Mouse (Mus musculus): ENCODE data around the gene Lrfn2. TPM values are rescaled to one million over a fixed set of nuclear protein-coding genes. Genes with fewer than 3 reads are reported as not detected.

The Lrfn2 gene
- polyA plus RNA-seq, 1 experiment from 2014 or later: 0.04 TPM

GRCm38 (mm10) chr17:49124166-49124565 is 192.0 kb downstream of the Lrfn2 start:
- ATAC-seq: no peak
- H3K36me3 ChIP-seq (ENCODE audit: insufficient read depth, low read length): no peaks in the 10 kb centered on the region
- TF ChIP-seq EP300 (IDR thresholded peaks at IDR 0.05) (no peak), CTCF (IDR thresholded peaks at IDR 0.05) (peak; percentile 16; the same call in 1 of the 2 replicates)
- no peak overlapping the region for H3K4me3 ChIP-seq (ENCODE audit: low read depth, low read length)
- no peak overlapping the region for H3K4me2 ChIP-seq (replicated peaks; ENCODE audit: low read depth, low read length)
- H3K4me1 ChIP-seq (ENCODE audit: insufficient read depth, low read depth, low read length): no peaks in the 10 kb centered on the region
- H3K9ac ChIP-seq (replicated peaks; ENCODE audit: low read depth): no peak overlapping the region
- 63% methylated on average over 1 of the region's 1 CpGs for WGBS
- H3K27me3 ChIP-seq (replicated peaks; ENCODE audit: insufficient read depth, low read length): no peaks in the 10 kb centered on the region
- DNase-seq (ENCODE audit: low spot score): no peak
- no peak overlapping the region for H3K27ac ChIP-seq (ENCODE audit: low read length)
- no peaks in the 10 kb centered on the region for H3K9me3 ChIP-seq (ENCODE audit: low read length)

GRCm38 (mm10) chr17:49124642-49125041 is 192.5 kb downstream of the Lrfn2 start:
- Histone ChIP-seq H3K27ac (ENCODE audit: low read length) (no peak overlapping the region), H3K27me3 (replicated peaks; ENCODE audit: insufficient read depth, low read length) (no peaks in the 10 kb centered on the region), H3K4me2 (replicated peaks; ENCODE audit: low read depth, low read length) (no peak overlapping the region), H3K9ac (replicated peaks; ENCODE audit: low read depth) (no peak overlapping the region), H3K9me3 (ENCODE audit: low read length) (no peaks in the 10 kb centered on the region), H3K4me3 (ENCODE audit: low read depth, low read length) (no peak overlapping the region), H3K36me3 (ENCODE audit: insufficient read depth, low read length) (no peaks in the 10 kb centered on the region), H3K4me1 (ENCODE audit: insufficient read depth, low read depth, low read length) (no peaks in the 10 kb centered on the region)
- ATAC-seq (no peak), DNase-seq (ENCODE audit: low spot score) (no peak)
- TF ChIP-seq CTCF (IDR thresholded peaks at IDR 0.05) (no peak), EP300 (IDR thresholded peaks at IDR 0.05) (no peak)
- WGBS: 45% methylated on average over 3 of the region's 3 CpGs

Small RNA genes within 50 kb of the gene (microRNA-seq; reads per million reads assigned to microRNA genes)
- not detected for gene Gm44304
